Mouse (Mus musculus): ENCODE data around the gene Mrgprb2. TPM values are rescaled to one million over a fixed set of nuclear protein-coding genes. Genes with fewer than 3 reads are reported as not detected.

The Mrgprb2 gene
- total RNA-seq (2021) (not detected), polyA plus RNA-seq (2012; rRNA removed) (0.04 TPM in 1 of 2 replicates, not detected in the other)
- long read RNA-seq = 0 reads

- no peak for DNase-seq
These were observed at the start of gene Mrgprb2 for GRCm38 (mm10) chr7:48557986-48558385. Gene Mrgprb2 (minus strand): TSS chr7:48558086.

Other genes with a start within 250 kb of the Mrgprb2 start
- gene Mrgprb8, start 169.6 kb downstream of the Mrgprb2 start, total RNA-seq (2021) = not detected
- gene Mrgprb8, start 169.6 kb downstream of the Mrgprb2 start, polyA plus RNA-seq (2012; rRNA removed) = not detected in 2 replicates
- gene Mrgprb1, start 101.7 kb downstream of the Mrgprb2 start, total RNA-seq (2021) = under 1 TPM; 0.10 to 0.12 TPM
- 0.09 TPM in 1 of 2 replicates, not detected in the other for gene Mrgprb1, start 101.7 kb downstream of the Mrgprb2 start, polyA plus RNA-seq (2012; rRNA removed)
- gene Mrgprx2, start 58.8 kb downstream of the Mrgprb2 start, total RNA-seq (2021) = not detected
- not detected in 2 replicates for gene Mrgprx2, start 58.8 kb downstream of the Mrgprb2 start, polyA plus RNA-seq (2012; rRNA removed)
- gene Mrgprb3, start 85.7 kb upstream of the Mrgprb2 start, total RNA-seq (2021) = not detected
- gene Mrgprb3, start 85.7 kb upstream of the Mrgprb2 start, polyA plus RNA-seq (2012; rRNA removed) = not detected in 2 replicates
- 10 to 100 TPM in 1 of 2 experiments, 1 to 10 TPM in 1; 7.0 to 10.5 TPM for gene Zdhhc13, start 230.9 kb upstream of the Mrgprb2 start, total RNA-seq (2021)
- 1.5 TPM in 2 replicates for gene Zdhhc13, start 230.9 kb upstream of the Mrgprb2 start, polyA plus RNA-seq (2012; rRNA removed)

All from adrenal gland, adult 2 months (tissue).